Mouse (Mus musculus) brain, adult 10 weeks (tissue): ENCODE measurements around the gene Spsb2. TPM values are rescaled to one million over a fixed set of nuclear protein-coding genes. Genes with fewer than 3 reads are reported as not detected.

Experiments
- polyA plus RNA-seq: library from polyadenylated mRNA; stranded (reverse); fragments of 350-450 nt; fragmentation: Illumina TruSeq; extraction: RNeasy Lipid Tissue Mini Kit (QIAGEN cat#74804); gene quantifications from one replicate; pipeline ENCODE4 v1.2.3, GENCODE M21; 2015; ENCODE audit warnings: low read depth, low replicate concordance

Spsb2 gene
- polyA plus RNA-seq: 3.1 TPM

GRCm38 (mm10) chr6:124808358-124809012 lies at the start of gene Spsb2:
TSS of gene Spsb2 (plus strand) at chr6:124808661.

GRCm38 (mm10) chr6:124769101-124769765 lies 39.2 kb upstream of the Spsb2 start, which contains the start of gene Eno2:
TSS of gene Eno2 (minus strand) at chr6:124769673.

DNA sequence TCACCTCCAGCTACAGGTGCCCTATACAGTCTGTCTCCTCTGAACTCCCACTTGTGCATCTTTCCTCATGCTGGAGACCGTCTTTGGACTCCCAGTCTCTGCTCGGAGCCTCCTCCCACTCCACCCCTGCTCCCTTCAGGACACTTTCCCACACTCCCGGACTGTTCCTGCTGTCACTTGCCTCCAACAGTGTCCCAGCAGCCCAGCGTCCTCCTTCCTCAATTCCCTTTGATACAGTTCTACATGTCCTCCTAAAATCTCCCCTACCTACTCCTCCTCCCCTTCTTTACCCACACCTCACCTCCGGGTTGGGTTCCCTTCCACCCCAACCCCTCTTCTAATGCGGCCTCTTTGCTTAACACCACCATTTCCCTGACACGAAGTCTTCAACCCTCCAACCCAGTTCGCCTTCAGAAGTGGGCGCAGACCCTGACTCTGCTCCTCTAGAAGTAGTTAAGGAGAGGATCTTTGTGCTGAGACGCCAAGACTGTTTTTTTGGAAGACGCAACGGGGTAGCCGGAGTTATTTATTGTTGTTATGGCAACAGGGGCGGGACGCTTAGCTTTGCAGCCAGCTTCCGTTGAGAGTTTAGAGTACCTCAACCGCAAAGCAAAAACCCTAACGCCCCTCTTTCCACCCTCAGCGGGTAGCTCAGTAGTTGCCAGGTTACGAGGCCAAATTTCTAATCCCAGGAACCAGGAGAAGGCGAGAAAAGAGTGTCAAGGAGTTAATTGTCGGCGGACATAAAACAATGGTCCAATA lies 29.1 kb upstream of the Spsb2 start, which contains the start of gene Lrrc23:
Gene Lrrc23, minus strand, starts transcription at position 506 of the 762 bp plus-strand sequence.

GRCm38 (mm10) chr6:124813933-124814332 lies 5.5 kb downstream of the Spsb2 start, which contains the start of gene Tpi1:
TSS of gene Tpi1 (minus strand) at chr6:124814296.

GRCm38 (mm10) chr6:124828868-124829798 lies 20.7 kb downstream of the Spsb2 start, which contains the start of the genes Usp5 and Cdca3:
TSS of gene Usp5 (minus strand) at chr6:124829484.
TSS of gene Cdca3 (plus strand) at chr6:124829547.

DNA sequence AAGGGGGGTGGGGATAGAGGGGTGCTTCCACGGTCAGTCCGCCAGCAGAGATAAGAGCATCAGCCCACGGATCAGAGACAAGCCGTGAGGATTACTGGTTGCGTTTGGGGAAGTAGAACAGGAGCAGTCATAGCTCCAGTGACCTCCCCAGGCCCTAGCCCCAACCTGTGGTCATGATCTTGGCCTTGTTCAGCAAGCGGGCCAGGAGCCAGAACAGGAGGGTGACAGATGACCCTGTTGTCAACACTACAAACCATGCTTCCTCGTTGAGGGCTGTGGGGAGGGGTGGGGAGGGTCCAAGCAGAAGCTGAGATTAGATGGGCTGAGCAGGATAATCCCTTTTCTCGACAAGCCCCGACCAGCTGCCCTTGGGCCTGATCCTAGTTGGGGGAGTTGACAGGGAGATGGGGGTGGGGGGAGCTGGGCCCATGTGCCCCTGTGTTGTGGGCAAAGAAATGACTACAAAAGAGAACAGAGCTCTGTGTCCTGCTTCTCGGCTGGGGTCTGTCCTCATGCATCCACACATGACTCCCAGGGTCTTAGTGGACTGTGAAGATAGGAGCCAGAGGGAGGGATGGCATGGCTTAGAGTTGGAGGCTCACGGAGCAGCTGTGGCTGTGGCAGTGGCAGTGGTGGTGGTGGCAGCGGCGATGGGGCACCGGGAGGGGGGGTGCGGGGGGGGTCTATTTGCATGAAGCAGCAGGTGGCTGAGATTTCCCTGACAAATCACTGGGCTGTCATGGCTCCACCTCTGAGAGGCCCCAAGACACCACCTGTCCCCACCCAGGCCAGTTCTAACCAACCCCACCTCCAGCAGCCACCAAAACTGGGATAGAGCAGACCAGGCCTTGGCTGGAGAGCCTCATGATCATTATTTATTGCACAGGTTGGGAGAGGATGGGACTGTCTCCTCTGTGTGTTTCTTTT lies 32.0 kb downstream of the Spsb2 start, which contains the start of gene Gnb3:
Gene Gnb3, minus strand, starts transcription at position 35 of the 927 bp plus-strand sequence.

DNA sequence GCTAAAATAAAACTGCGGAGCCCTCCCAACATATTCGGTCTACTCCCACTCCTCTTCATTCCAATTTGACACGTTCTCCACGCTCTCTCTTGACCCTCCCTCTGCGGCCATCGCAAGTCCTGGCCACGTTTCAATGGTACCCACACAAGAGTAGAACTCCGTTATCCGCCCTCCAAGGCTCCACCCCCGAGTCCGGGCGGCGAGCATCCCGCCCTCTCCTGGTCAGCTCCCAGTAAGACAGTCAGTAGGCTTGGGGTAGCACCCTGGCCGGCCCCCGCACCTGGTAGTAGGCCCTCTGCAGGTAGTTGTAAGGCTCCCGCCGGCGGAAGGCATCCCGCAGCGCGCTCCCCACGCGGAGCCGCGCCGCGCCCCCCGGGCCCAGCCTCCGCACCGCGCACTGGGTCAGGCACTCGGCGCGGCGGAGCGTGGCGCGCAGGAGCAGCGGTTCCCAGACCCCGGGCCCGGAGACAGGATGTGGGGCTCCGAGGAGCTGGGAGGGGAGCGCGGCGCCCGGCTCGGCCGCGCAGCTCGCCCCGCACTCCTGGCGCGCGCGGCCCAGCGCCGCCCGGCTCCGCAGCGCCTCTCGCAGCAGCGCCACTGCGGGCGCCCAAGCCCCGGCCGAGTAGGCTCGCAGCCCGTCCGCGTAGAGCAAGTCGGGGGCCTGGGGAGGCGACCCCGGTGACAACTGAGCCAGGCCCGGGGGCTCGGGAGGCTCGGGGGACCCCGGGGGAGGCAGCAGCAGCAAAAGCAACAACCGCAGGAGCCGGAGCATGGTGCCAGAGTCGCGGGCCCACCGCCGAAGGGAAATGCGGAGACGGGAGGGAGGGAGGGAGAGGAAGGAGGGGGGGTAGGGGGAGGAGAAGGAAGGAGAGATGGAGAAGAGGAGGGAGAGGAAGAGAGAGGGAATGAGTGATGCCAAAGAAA lies 48.7 kb downstream of the Spsb2 start, which contains the start of gene P3h3:
Gene P3h3, minus strand, starts transcription at position 837 of the 924 bp plus-strand sequence.

Other genes starting within 250 kb of the Spsb2 start
- not detected for gene C1rb, start 238.4 kb upstream of the Spsb2 start, polyA plus RNA-seq
- 0.16 TPM for gene C1s2, start 172.6 kb upstream of the Spsb2 start, polyA plus RNA-seq
- 21.0 TPM for gene Lpcat3, start 145.6 kb upstream of the Spsb2 start, polyA plus RNA-seq
- gene Emg1, start 96.5 kb upstream of the Spsb2 start, polyA plus RNA-seq: 72.4 TPM
- gene Phb2, start 96.3 kb upstream of the Spsb2 start, polyA plus RNA-seq: 127 TPM
- gene Ptpn6, start 69.9 kb upstream of the Spsb2 start, polyA plus RNA-seq: 7.4 TPM
- 262 TPM for gene Grcc10, start 67.3 kb upstream of the Spsb2 start, polyA plus RNA-seq
- gene Gm45234, start 52.6 kb upstream of the Spsb2 start, polyA plus RNA-seq: not detected
- gene Atn1, start 52.1 kb upstream of the Spsb2 start, polyA plus RNA-seq: 71.6 TPM
- 1,006 TPM for gene Eno2, start 39.0 kb upstream of the Spsb2 start, polyA plus RNA-seq
- 8.6 TPM for gene Lrrc23, start 28.9 kb upstream of the Spsb2 start, polyA plus RNA-seq
- 974 TPM for gene Tpi1, start 5.6 kb downstream of the Spsb2 start, polyA plus RNA-seq
- 163 TPM for gene Usp5, start 20.8 kb downstream of the Spsb2 start, polyA plus RNA-seq
- gene Cdca3, start 20.9 kb downstream of the Spsb2 start, polyA plus RNA-seq: 1.8 TPM
- 0.33 TPM for gene Gnb3, start 31.6 kb downstream of the Spsb2 start, polyA plus RNA-seq
- gene P3h3, start 49.1 kb downstream of the Spsb2 start, polyA plus RNA-seq: 32.1 TPM
- 147 TPM for gene Gpr162, start 55.3 kb downstream of the Spsb2 start, polyA plus RNA-seq
- 8.6 TPM for gene Cd4, start 79.6 kb downstream of the Spsb2 start, polyA plus RNA-seq
- 5.8 TPM for gene Lag3, start 103.0 kb downstream of the Spsb2 start, polyA plus RNA-seq
- 1,005 TPM for gene Ptms, start 111.4 kb downstream of the Spsb2 start, polyA plus RNA-seq
- gene Mlf2, start 122.7 kb downstream of the Spsb2 start, polyA plus RNA-seq: 658 TPM
- 223 TPM for gene Cops7a, start 156.9 kb downstream of the Spsb2 start, polyA plus RNA-seq
- 147 TPM for gene Pianp, start 188.0 kb downstream of the Spsb2 start, polyA plus RNA-seq
- gene Zfp384, start 200.5 kb downstream of the Spsb2 start, polyA plus RNA-seq: 32.4 TPM
- 59.0 TPM for gene Ing4, start 231.1 kb downstream of the Spsb2 start, polyA plus RNA-seq
- gene Acrbp, start 241.0 kb downstream of the Spsb2 start, polyA plus RNA-seq: 11.1 TPM